Mouse (Mus musculus): ENCODE results near the gene Cdyl. TPM values are rescaled to one million over a fixed set of nuclear protein-coding genes. Genes with fewer than 3 reads are reported as not detected.

Gene Cdyl
- total RNA-seq, 2 experiments from 2014 or later, result 23.3 to 26.8 TPM

GRCm38 (mm10) chr13:35911476-35911875 is 251.8 kb downstream of the Cdyl start:
- no peak for DNase-seq (ENCODE audit: low spot score in 2 of 2)

Other genes with a start within 250 kb of the Cdyl start
- gene Rpp40, start 246.5 kb downstream of the Cdyl start, total RNA-seq (2021), result 10 to 100 TPM; 13.3 to 13.9 TPM